Mouse (Mus musculus) neural tube, embryonic 14.5 days (tissue): ENCODE data around the gene Hpse. TPM values are rescaled to one million over a fixed set of nuclear protein-coding genes. Genes with fewer than 3 reads are reported as not detected.

ENCODE experiments used
- ATAC-seq: fragments of 200-750 bp; cut with Nextera tagmentation; 2 replicates; pipeline ENCODE4 v1.8.0; 2017; ENCODE audit warnings: low read depth, mild to moderate bottlenecking, moderate TSS enrichment, moderate library complexity
- H3K27ac ChIP-seq: fragments of 300-500 bp; sonication (generic); 2 replicates; pipeline ENCODE4 v1.5.1; 2014; ENCODE audit warnings: low read depth, mild to moderate bottlenecking, control low read depth, low read length, moderate library complexity, mixed read lengths
- H3K27me3 ChIP-seq: fragments of 300-500 bp; sonication (generic); 2 replicates; pipeline ENCODE4 v1.6.1; 2014; ENCODE audit warnings: low read length; ENCODE audit not compliant: control insufficient read depth, insufficient read depth
- H3K36me3 ChIP-seq: fragments of 300-500 bp; sonication (generic); 2 replicates; pipeline ENCODE4 v1.6.1; 2014; ENCODE audit warnings: low read length, mixed read lengths; ENCODE audit not compliant: control insufficient read depth, insufficient read depth
- H3K4me1 ChIP-seq: fragments of 300-500 bp; sonication (generic); 2 replicates; pipeline ENCODE4 v1.6.1; 2014; ENCODE audit warnings: low read length; ENCODE audit not compliant: control insufficient read depth, insufficient read depth
- H3K4me2 ChIP-seq: fragments of 300-500 bp; sonication (generic); 2 replicates; pipeline ENCODE4 v1.6.1; 2014; ENCODE audit warnings: mild to moderate bottlenecking, low read depth, low read length, control low read depth
- H3K4me3 ChIP-seq: fragments of 300-500 bp; sonication (generic); 2 replicates; pipeline ENCODE4 v1.5.1; 2014; ENCODE audit warnings: low read depth, low read length, control low read depth, mixed read lengths
- H3K9ac ChIP-seq: fragments of 300-500 bp; sonication (generic); replicated peaks from 2 replicates; pipeline ENCODE4 v1.6.1; 2014; ENCODE audit warnings: low read depth, mild to moderate bottlenecking, control low read depth, low read length, mixed read lengths
- H3K9me3 ChIP-seq: fragments of 300-500 bp; sonication (generic); 2 replicates; pipeline ENCODE4 v1.6.1; 2016; ENCODE audit warnings: low read length; ENCODE audit not compliant: control insufficient read depth
- WGBS: fragments of 180-500 bp; shearing (Covaris S2); extraction: QIAGEN DNeasy Blood & Tissue Kit; methylation state at CpG from one replicate; pipeline ENCODE4 v1.1.7; 2014; 5-methylcytosine and 5-hydroxymethylcytosine counted together
- polyA plus RNA-seq: library from polyadenylated mRNA; unstranded; fragments of >200 nt; fragmentation: Nextera tagmentation; extraction: Ambion mirVana; gene quantifications from 2 replicates; pipeline ENCODE4 v1.2.1, GENCODE M21; 2014

The Hpse gene
- polyA plus RNA-seq, 1 experiment from 2014 or later: 0.31 TPM

DNA sequence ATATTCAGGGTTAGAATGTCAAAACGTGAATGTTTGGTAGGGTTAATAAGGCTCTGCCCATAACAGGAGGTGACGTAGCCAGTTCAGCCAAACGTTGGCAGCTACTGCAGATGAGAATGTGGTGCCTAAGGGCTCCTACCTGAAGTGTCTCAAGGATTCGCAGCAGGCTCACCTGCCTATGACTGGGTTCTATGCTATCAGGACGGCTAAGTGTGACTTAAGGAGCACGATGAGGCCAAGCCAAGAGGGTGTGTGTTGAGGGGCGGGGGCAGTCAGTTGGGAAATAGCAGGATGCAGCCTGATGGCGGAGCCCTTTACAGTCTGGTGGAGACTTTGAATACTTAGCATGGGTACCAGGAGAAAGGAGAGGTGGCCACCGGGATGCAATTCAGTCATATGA lies 67.2 kb downstream of the Hpse start:
- Histone ChIP-seq H3K27me3 (no peaks in the 10 kb centered on the region), H3K27ac (no peak overlapping the region), H3K9me3 (no peaks in the 10 kb centered on the region), H3K4me2 (no peak overlapping the region), H3K36me3 (peaks cover 7% of the 10 kb centered on the region), H3K4me3 (no peak overlapping the region), H3K4me1 (no peaks in the 10 kb centered on the region), H3K9ac (no peak overlapping the region)
- ATAC-seq: no peak
- WGBS: 89% methylated on average over 9 of the region's 9 CpGs

DNA sequence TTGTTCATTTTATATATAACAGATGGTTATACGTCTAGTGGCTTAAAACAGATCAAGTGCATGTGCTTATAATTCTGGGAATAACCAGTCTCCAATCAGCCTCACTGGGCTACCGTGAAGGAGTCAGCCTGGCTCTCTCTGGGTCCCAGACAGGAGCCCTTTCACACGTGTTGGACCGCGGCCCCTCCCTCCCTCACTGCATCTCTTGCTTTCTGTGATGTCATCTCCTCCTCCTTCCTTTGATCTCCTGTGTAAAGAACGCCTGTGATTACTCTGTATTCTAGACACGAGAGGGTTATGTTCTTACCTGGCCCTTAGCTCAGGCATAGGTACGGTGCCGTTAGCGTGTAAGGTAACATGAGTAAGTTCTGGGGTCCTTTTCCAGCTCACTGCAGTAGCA lies 68.0 kb downstream of the Hpse start:
- WGBS: 86% methylated on average over 10 of the region's 10 CpGs
- no peak for ATAC-seq
- peaks cover 6% of the 10 kb centered on the region; the same call in 1 of the 2 replicates for H3K36me3 ChIP-seq
- no peak overlapping the region for H3K9ac ChIP-seq
- H3K4me1 ChIP-seq: no peaks in the 10 kb centered on the region
- no peaks in the 10 kb centered on the region for H3K27me3 ChIP-seq
- H3K4me2 ChIP-seq: no peak overlapping the region
- no peak overlapping the region for H3K27ac ChIP-seq
- no peaks in the 10 kb centered on the region for H3K9me3 ChIP-seq
- H3K4me3 ChIP-seq: no peak overlapping the region

DNA sequence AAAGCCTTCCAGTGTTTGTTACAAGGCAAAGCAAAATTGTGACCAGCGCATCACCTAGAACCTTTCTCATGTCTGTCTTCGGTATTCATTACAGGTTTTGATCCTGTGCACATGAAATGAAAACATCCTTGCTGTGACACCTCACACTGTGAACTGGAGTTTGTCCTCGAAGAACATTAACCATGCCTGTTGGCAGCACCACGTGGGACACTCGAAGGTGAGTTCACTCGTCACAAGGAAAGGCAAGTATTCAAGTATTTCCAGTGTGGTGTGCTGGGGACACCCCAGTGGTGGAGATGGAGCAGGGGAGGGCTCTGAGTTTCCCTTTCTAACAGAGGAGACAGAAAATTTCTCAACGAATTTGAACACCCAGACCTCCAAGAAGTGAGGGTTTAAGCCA lies 68.5 kb downstream of the Hpse start:
- 92% methylated on average over 7 of the region's 7 CpGs for WGBS
- Histone ChIP-seq H3K4me2 (no peak overlapping the region), H3K9ac (no peak overlapping the region), H3K36me3 (peaks cover 6% of the 10 kb centered on the region; the same call in 1 of the 2 replicates), H3K27ac (no peak overlapping the region), H3K4me3 (no peak overlapping the region), H3K9me3 (no peaks in the 10 kb centered on the region), H3K4me1 (no peaks in the 10 kb centered on the region), H3K27me3 (no peaks in the 10 kb centered on the region)
- ATAC-seq: no peak

DNA sequence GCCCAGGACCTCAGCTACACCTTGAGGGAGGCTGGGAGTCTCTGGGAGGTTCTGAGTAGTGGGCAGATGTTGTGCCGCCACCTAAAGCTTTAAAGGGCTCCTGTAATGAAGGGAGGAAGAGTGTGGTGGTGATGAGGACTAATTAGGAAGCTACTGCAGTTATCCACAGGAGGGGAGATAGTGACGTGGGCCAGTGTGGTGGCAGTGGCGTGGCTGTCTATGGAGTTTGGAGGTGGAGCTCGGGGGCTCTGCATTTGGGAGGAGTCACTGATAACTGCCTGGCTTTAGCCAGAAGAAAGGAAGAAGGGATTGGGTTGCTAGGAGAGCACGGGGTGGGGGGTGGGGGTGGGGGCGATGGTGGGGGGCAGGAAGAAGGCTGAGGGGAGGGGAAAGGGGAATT lies 71.0 kb downstream of the Hpse start:
- no peak overlapping the region for H3K9ac ChIP-seq
- H3K27me3 ChIP-seq: no peaks in the 10 kb centered on the region
- H3K4me3 ChIP-seq: no peak overlapping the region
- WGBS: 54% methylated on average over 6 of the region's 6 CpGs
- no peak overlapping the region for H3K4me2 ChIP-seq
- H3K4me1 ChIP-seq: no peaks in the 10 kb centered on the region
- no peaks in the 10 kb centered on the region for H3K9me3 ChIP-seq
- no peaks in the 10 kb centered on the region for H3K36me3 ChIP-seq
- no peak overlapping the region for H3K27ac ChIP-seq
- no peak for ATAC-seq

DNA sequence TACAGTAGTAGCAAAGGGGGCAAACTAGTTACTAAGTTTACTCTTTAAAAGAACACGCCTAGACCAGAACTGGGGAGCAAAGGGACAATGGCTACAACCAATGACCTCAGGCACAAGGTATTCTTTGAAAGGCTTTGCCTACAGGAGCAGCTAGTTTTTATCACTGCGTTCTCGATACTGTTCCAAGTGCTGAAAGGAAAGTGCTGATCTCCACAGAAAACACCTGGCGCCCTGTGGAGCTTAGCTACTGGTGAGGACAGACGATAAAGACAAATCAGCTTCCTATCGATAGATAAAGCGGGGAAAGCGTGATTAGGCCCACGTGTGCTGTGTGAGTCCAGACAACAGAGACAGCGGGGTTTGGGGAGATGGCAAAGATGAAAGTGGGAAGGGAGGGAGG lies 71.5 kb downstream of the Hpse start:
- ATAC-seq: no peak
- no peaks in the 10 kb centered on the region for H3K27me3 ChIP-seq

DNA sequence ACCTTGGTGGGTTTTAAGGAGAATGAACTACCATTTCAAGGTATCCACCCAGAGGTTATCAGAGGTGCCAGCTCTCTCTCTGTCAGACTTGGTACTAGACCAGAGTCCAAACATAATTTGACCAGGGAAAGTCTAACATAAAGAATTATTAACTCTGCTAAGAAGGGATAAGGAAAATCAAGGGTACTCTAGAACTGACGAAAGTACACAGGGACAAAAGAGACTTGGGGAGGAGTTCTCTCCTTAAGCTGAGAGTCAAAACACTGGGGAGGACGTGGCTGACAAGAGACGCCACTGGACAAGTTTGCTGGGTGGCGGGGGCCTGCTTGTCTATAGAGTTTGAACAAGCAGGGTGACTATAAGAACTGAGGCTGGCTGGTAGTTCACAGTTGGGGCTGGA lies 73.0 kb downstream of the Hpse start:
- H3K4me3 ChIP-seq: no peak overlapping the region
- H3K4me2 ChIP-seq: no peak overlapping the region
- H3K9ac ChIP-seq: no peak overlapping the region
- H3K4me1 ChIP-seq: no peaks in the 10 kb centered on the region
- WGBS: 90% methylated on average over 4 of the region's 4 CpGs
- H3K9me3 ChIP-seq: no peaks in the 10 kb centered on the region
- no peak for ATAC-seq
- H3K36me3 ChIP-seq: no peaks in the 10 kb centered on the region
- no peak overlapping the region for H3K27ac ChIP-seq
- H3K27me3 ChIP-seq: no peaks in the 10 kb centered on the region

More for the DNA sequence above, 71.5 kb downstream of the Hpse start:
- no peak overlapping the region for H3K4me3 ChIP-seq
- no peaks in the 10 kb centered on the region for H3K36me3 ChIP-seq
- H3K27ac ChIP-seq: no peak overlapping the region
- WGBS: 75% methylated on average over 10 of the region's 10 CpGs
- no peaks in the 10 kb centered on the region for H3K9me3 ChIP-seq
- no peak overlapping the region for H3K9ac ChIP-seq
- no peaks in the 10 kb centered on the region for H3K4me1 ChIP-seq
- H3K4me2 ChIP-seq: no peak overlapping the region

DNA sequence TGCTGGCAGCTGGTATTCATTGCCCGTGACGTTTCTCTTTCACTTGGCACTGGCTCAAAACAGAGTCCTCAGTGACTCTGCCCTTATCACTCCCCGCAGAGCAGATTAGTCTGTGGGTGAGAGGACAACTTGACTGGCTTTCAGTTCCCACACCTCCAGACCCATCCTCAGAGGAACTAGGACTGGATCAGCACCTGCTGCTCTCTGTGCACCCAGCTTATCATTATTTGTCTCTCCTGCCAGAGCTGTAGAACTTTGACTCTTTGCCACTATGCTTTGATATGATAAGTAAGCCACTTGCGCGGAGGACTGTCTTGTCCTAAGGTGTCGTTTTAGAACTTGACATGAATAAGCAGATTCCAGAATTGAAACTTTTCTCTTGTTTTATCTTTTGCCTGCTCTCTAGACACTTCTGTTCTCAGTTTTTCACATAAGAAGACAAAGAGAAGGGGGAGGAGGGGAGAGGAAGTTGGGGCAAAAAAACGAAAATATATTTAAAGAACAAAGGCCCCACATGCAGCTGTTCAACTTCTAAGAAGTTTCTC lies 75.5 kb downstream of the Hpse start:
- no peak overlapping the region for H3K9ac ChIP-seq
- H3K27me3 ChIP-seq: no peaks in the 10 kb centered on the region
- H3K9me3 ChIP-seq: no peaks in the 10 kb centered on the region
- 80% methylated on average over 7 of the region's 7 CpGs for WGBS
- H3K4me2 ChIP-seq: no peak overlapping the region
- no peak overlapping the region for H3K27ac ChIP-seq
- no peaks in the 10 kb centered on the region for H3K36me3 ChIP-seq
- H3K4me3 ChIP-seq: no peak overlapping the region
- H3K4me1 ChIP-seq: no peaks in the 10 kb centered on the region
- no peak for ATAC-seq

DNA sequence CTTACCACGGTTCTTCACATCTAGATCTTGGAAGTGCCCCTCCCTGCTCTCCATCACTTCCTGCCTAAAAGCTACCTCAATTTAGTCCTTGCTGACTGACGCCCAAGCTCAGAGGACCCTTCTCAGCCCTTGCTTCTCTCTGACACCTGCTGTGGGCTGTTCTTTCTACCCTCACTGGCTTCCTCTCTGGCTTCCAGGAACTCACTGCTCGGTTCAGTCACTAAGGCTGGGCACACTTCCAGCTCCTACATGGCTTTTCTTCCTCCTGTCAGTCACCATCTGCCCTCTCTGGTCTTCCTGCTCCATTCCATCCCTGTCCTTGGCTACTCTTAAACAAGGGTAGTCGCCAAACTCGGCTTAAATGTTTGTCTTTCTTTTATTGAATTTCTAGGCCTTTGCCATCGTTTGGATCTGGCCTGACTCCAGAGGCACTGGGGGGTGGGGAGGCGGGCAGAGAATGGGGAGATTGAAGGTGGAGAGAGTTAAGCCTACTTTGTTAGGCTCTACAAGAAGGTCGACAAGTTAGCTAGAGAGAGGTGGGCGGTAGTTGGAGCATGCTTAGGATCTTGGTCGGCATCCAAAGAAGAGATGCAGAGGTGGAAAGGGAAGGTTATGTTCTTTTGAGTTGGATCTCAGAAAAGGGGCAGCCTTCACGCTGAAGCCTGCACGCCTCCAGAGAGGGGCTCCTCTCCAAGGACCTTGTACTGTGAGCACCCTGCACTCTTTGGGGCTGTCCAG lies 76.1 kb downstream of the Hpse start:
- ATAC-seq: no peak
- no peak overlapping the region for H3K27ac ChIP-seq
- H3K4me2 ChIP-seq: no peak overlapping the region
- no peak overlapping the region for H3K4me3 ChIP-seq
- WGBS: 79% methylated on average over 12 of the region's 12 CpGs
- H3K36me3 ChIP-seq: no peaks in the 10 kb centered on the region
- H3K4me1 ChIP-seq: no peaks in the 10 kb centered on the region
- H3K9me3 ChIP-seq: no peaks in the 10 kb centered on the region
- H3K9ac ChIP-seq: no peak overlapping the region
- H3K27me3 ChIP-seq: no peaks in the 10 kb centered on the region

DNA sequence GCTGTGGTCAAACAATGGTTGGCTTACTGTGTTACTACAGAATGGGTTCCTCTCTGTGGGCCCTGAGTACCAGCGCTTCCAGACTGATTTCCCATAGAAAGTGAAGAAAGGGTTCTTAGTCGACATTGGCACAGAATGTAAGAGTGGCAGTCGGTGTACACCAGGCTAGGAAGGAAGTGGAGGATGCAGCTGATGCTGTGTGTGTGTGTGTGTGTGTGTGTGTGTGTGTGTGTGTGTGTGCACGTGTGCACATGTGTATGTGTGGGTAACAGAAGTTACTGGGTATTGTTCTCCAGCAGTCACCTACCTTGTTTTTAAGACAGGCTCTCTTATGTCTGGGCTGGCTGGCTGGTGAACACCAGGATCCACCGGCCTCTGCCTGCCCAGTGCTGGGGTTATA lies 77.2 kb downstream of the Hpse start:
- H3K9ac ChIP-seq: no peak overlapping the region
- H3K4me1 ChIP-seq: no peaks in the 10 kb centered on the region
- no peak for ATAC-seq
- H3K27ac ChIP-seq: no peak overlapping the region
- WGBS: 91% methylated on average over 5 of the region's 5 CpGs
- no peak overlapping the region for H3K4me2 ChIP-seq
- no peaks in the 10 kb centered on the region for H3K27me3 ChIP-seq
- no peaks in the 10 kb centered on the region for H3K36me3 ChIP-seq
- no peak overlapping the region for H3K4me3 ChIP-seq
- no peaks in the 10 kb centered on the region for H3K9me3 ChIP-seq
